Mouse (Mus musculus) embryonic facial prominence, embryonic 14.5 days (tissue): Measurements from ENCODE around the gene Wasf2. TPM values are rescaled to one million over a fixed set of nuclear protein-coding genes. Genes with fewer than 3 reads are reported as not detected.

Experiments
- ATAC-seq: fragments of 200-750 bp; cut with Nextera tagmentation; 2 replicates; pipeline ENCODE4 v1.8.0; 2017; ENCODE audit warnings: low read depth, moderate number of reproducible peaks, moderate TSS enrichment
- DNase-seq: peaks from one replicate; pipeline ENCODE4 v3.0.0-alpha.2; 2015; ENCODE audit warnings: low spot score
- H3K27ac ChIP-seq: fragments of 300-500 bp; sonication (generic); replicated peaks from 2 replicates; pipeline ENCODE4 v1.5.1; 2014; ENCODE audit warnings: low read depth, mild to moderate bottlenecking, low read length, moderate library complexity
- H3K27me3 ChIP-seq: fragments of 300-500 bp; sonication (generic); replicated peaks from 2 replicates; pipeline ENCODE4 v1.6.1; 2014; ENCODE audit warnings: low read length; ENCODE audit not compliant: control insufficient read depth, insufficient read depth
- H3K36me3 ChIP-seq: fragments of 300-500 bp; sonication (generic); 2 replicates; pipeline ENCODE4 v1.6.1; 2014; ENCODE audit warnings: low read length, mixed read lengths; ENCODE audit not compliant: control insufficient read depth, insufficient read depth
- H3K4me1 ChIP-seq: fragments of 300-500 bp; sonication (generic); 2 replicates; pipeline ENCODE4 v1.6.1; 2014; ENCODE audit warnings: antibody characterized with exemption, low read length; ENCODE audit not compliant: control insufficient read depth, insufficient read depth
- H3K4me2 ChIP-seq: fragments of 300-500 bp; sonication (generic); 2 replicates; pipeline ENCODE4 v1.6.1; 2014; ENCODE audit warnings: low read depth, mild to moderate bottlenecking, low read length, moderate library complexity, mixed read lengths
- H3K4me3 ChIP-seq: fragments of 300-500 bp; sonication (generic); 2 replicates; pipeline ENCODE4 v1.5.1; 2014; ENCODE audit warnings: low read depth, mild to moderate bottlenecking, low read length
- H3K9ac ChIP-seq: fragments of 300-500 bp; sonication (generic); 2 replicates; pipeline ENCODE4 v1.6.1; 2014; ENCODE audit warnings: low read depth, mild to moderate bottlenecking, low read length, moderate library complexity, mixed read lengths
- H3K9me3 ChIP-seq: fragments of 300-500 bp; sonication (generic); 2 replicates; pipeline ENCODE4 v1.6.1; 2016; ENCODE audit warnings: low read length; ENCODE audit not compliant: control insufficient read depth
- WGBS: fragments of 180-500 bp; shearing (Covaris S2); extraction: QIAGEN DNeasy Blood & Tissue Kit; methylation state at CpG from one replicate; pipeline ENCODE4 v1.1.7; 2014; 5-methylcytosine and 5-hydroxymethylcytosine counted together
- polyA plus RNA-seq: library from polyadenylated mRNA; unstranded; fragments of >200 nt; fragmentation: Nextera tagmentation; extraction: Ambion mirVana; gene quantifications from 2 replicates; pipeline ENCODE4 v1.2.1, GENCODE M21; 2014

Gene Wasf2
- polyA plus RNA-seq, 1 experiment from 2014 or later, result 83.4 TPM

- Histone ChIP-seq H3K4me1 (peaks cover 13% of the 10 kb centered on the region), H3K27ac (no peak within 1 kb of the TSS), H3K27me3 (peaks cover 20% of the 10 kb centered on the region), H3K9ac (peak within 1 kb of the TSS; percentile 67), H3K9me3 (no peaks in the 10 kb centered on the region), H3K36me3 (no peaks in the 10 kb centered on the region), H3K4me2 (peak within 1 kb of the TSS; percentile 100), H3K4me3 (peak within 1 kb of the TSS; percentile 62)
- DNase-seq (no peak), ATAC-seq (peak; percentile 31)
- 3% methylated on average over 27 of the region's 52 CpGs for WGBS
Measured at GRCm38 (mm10) chr4:133211751-133212561, 81.7 kb downstream of the Wasf2 start, which contains the start of the genes Cd164l2 and Gpr3. Gene Cd164l2 (plus strand): TSS chr4:133212131. Gene Gpr3 (minus strand): TSS chr4:133212536.

GRCm38 (mm10) chr4:133212562-133213267 lies 82.4 kb downstream of the Wasf2 start:
- 2% methylated on average over 42 of the region's 44 CpGs for WGBS
- H3K27ac ChIP-seq, result no peak overlapping the region
- peaks cover 20% of the 10 kb centered on the region for H3K27me3 ChIP-seq
- ATAC-seq (peak; percentile 88), DNase-seq (peak; percentile 86)
- no peaks in the 10 kb centered on the region for H3K36me3 ChIP-seq
- peak overlapping the region; percentile 62 for H3K4me3 ChIP-seq
- H3K4me1 ChIP-seq, result peaks cover 13% of the 10 kb centered on the region
- H3K9ac ChIP-seq, result peak overlapping the region; percentile 67
- H3K4me2 ChIP-seq, result peak overlapping the region; percentile 100
- H3K9me3 ChIP-seq, result no peaks in the 10 kb centered on the region

- peaks cover 13% of the 10 kb centered on the region for H3K4me1 ChIP-seq
- peaks cover 20% of the 10 kb centered on the region for H3K27me3 ChIP-seq
- WGBS, result 2% methylated on average over 8 of the region's 9 CpGs
- H3K9ac ChIP-seq, result no peak overlapping the region
- no peaks in the 10 kb centered on the region for H3K36me3 ChIP-seq
- ATAC-seq (no peak; the same call in 1 of the 2 replicates), DNase-seq (no peak)
- no peak overlapping the region for H3K27ac ChIP-seq
- H3K4me2 ChIP-seq, result peak overlapping the region; percentile 100
- H3K4me3 ChIP-seq, result peak overlapping the region; percentile 62; the same call in 1 of the 2 replicates
- H3K9me3 ChIP-seq, result no peaks in the 10 kb centered on the region
Measured at GRCm38 (mm10) chr4:133213268-133213590, 82.9 kb downstream of the Wasf2 start.

- Histone ChIP-seq H3K27me3 (peaks cover 20% of the 10 kb centered on the region), H3K9me3 (no peaks in the 10 kb centered on the region), H3K4me1 (peaks cover 13% of the 10 kb centered on the region), H3K9ac (no peak overlapping the region), H3K36me3 (no peaks in the 10 kb centered on the region), H3K4me2 (peak overlapping the region; percentile 100; the same call in 1 of the 2 replicates), H3K4me3 (0 out of 2 replicates have a peak overlapping the region, but pooled peaks have one; percentile 62), H3K27ac (no peak overlapping the region)
- DNase-seq (no peak), ATAC-seq (no peak)
- WGBS, result 13% methylated on average over 10 of the region's 10 CpGs
Measured at GRCm38 (mm10) chr4:133213661-133214060, 83.4 kb downstream of the Wasf2 start.

- WGBS, result 1% methylated on average over 5 of the region's 5 CpGs
- DNase-seq (no peak), ATAC-seq (no peak)
- H3K27ac ChIP-seq, result no peak overlapping the region
- no peak overlapping the region for H3K4me2 ChIP-seq
- H3K4me3 ChIP-seq, result no peak overlapping the region
- peaks cover 8% of the 10 kb centered on the region for H3K4me1 ChIP-seq
- H3K27me3 ChIP-seq, result peaks cover 29% of the 10 kb centered on the region
- H3K9me3 ChIP-seq, result no peaks in the 10 kb centered on the region
- H3K36me3 ChIP-seq, result no peaks in the 10 kb centered on the region
- no peak overlapping the region for H3K9ac ChIP-seq
Measured at GRCm38 (mm10) chr4:133217641-133218040, 87.3 kb downstream of the Wasf2 start.

GRCm38 (mm10) chr4:133218745-133219144 lies 88.4 kb downstream of the Wasf2 start:
- Histone ChIP-seq H3K4me2 (no peak overlapping the region), H3K9me3 (no peaks in the 10 kb centered on the region), H3K9ac (no peak overlapping the region), H3K27me3 (peaks cover 18% of the 10 kb centered on the region; the same call in 1 of the 2 replicates), H3K4me3 (no peak overlapping the region), H3K4me1 (no peaks in the 10 kb centered on the region), H3K36me3 (no peaks in the 10 kb centered on the region), H3K27ac (no peak overlapping the region)
- ATAC-seq, result no peak
- 93% methylated on average over 3 of the region's 3 CpGs for WGBS
- no peak for DNase-seq

- Histone ChIP-seq H3K27me3 (0 out of 2 replicates have a peak, but pooled peaks cover 11% of the 10 kb centered on the region), H3K36me3 (no peaks in the 10 kb centered on the region), H3K9me3 (no peaks in the 10 kb centered on the region), H3K4me3 (peak overlapping the region; percentile 37), H3K4me1 (0 out of 2 replicates have a peak, but pooled peaks cover 3% of the 10 kb centered on the region), H3K27ac (no peak overlapping the region), H3K9ac (peak overlapping the region; percentile 60), H3K4me2 (peak overlapping the region; percentile 70)
- ATAC-seq (peak; percentile 44; the same call in 1 of the 2 replicates), DNase-seq (no peak)
- 3% methylated on average over 24 of the region's 25 CpGs for WGBS
Measured at GRCm38 (mm10) chr4:133220656-133221055, 90.4 kb downstream of the Wasf2 start.

- 86% methylated on average over 8 of the region's 8 CpGs for WGBS
- DNase-seq, result no peak
- no peak overlapping the region for H3K9ac ChIP-seq
Measured at GRCm38 (mm10) chr4:133221701-133222100, 91.4 kb downstream of the Wasf2 start.

More at GRCm38 (mm10) chr4:133221701-133222100, 91.4 kb downstream of the Wasf2 start:
- ATAC-seq, result no peak
- no peak overlapping the region for H3K4me3 ChIP-seq
- no peak overlapping the region for H3K27ac ChIP-seq
- H3K27me3 ChIP-seq, result 0 out of 2 replicates have a peak, but pooled peaks cover 11% of the 10 kb centered on the region
- no peak overlapping the region for H3K4me2 ChIP-seq
- no peaks in the 10 kb centered on the region for H3K36me3 ChIP-seq
- H3K9me3 ChIP-seq, result no peaks in the 10 kb centered on the region
- H3K4me1 ChIP-seq, result 0 out of 2 replicates have a peak, but pooled peaks cover 3% of the 10 kb centered on the region
